Mouse (Mus musculus) liver, embryonic 15.5 days (tissue): Measurements from ENCODE around the gene Fsd1. TPM values are rescaled to one million over a fixed set of nuclear protein-coding genes. Genes with fewer than 3 reads are reported as not detected.

ENCODE experiments used
- ATAC-seq: fragments of 200-750 bp; cut with Nextera tagmentation; 2 replicates; pipeline ENCODE4 v1.8.0; 2017; ENCODE audit warnings: moderate number of reproducible peaks, mild to moderate bottlenecking, moderate library complexity; ENCODE audit not compliant: insufficient read depth
- H3K27ac ChIP-seq: fragments of 300-500 bp; sonication (generic); replicated peaks from 2 replicates; pipeline ENCODE4 v1.5.1; 2015; ENCODE audit warnings: mild to moderate bottlenecking, inconsistent platforms
- H3K27me3 ChIP-seq: fragments of 300-500 bp; sonication (generic); 2 replicates; pipeline ENCODE4 v1.6.1; 2015; ENCODE audit warnings: mild to moderate bottlenecking, inconsistent platforms
- H3K36me3 ChIP-seq: fragments of 300-500 bp; sonication (generic); replicated peaks from 2 replicates; pipeline ENCODE4 v1.6.1; 2015; ENCODE audit warnings: moderate library complexity, mild to moderate bottlenecking, inconsistent platforms
- H3K4me1 ChIP-seq: fragments of 300-500 bp; sonication (generic); replicated peaks from 2 replicates; pipeline ENCODE4 v1.6.1; 2015; ENCODE audit warnings: inconsistent platforms
- H3K4me2 ChIP-seq: fragments of 300-500 bp; sonication (generic); 2 replicates; pipeline ENCODE4 v1.6.1; 2015; ENCODE audit warnings: moderate library complexity, mild to moderate bottlenecking, inconsistent platforms
- H3K4me3 ChIP-seq: fragments of 300-500 bp; sonication (generic); replicated peaks from 2 replicates; pipeline ENCODE4 v1.5.1; 2015; ENCODE audit warnings: mild to moderate bottlenecking, inconsistent platforms
- H3K9ac ChIP-seq: fragments of 300-500 bp; sonication (generic); 2 replicates; pipeline ENCODE4 v1.6.1; 2015; ENCODE audit warnings: moderate library complexity, mild to moderate bottlenecking, inconsistent platforms
- H3K9me3 ChIP-seq: fragments of 300-500 bp; sonication (generic); replicated peaks from 2 replicates; pipeline ENCODE4 v1.6.1; 2016; ENCODE audit warnings: inconsistent platforms
- WGBS: fragments of 180-500 bp; shearing (Covaris S2); methylation state at CpG from one replicate; pipeline ENCODE4 v1.1.7; 2015; ENCODE audit warnings: mixed read lengths; ENCODE audit not compliant: insufficient replicate concordance; 5-methylcytosine and 5-hydroxymethylcytosine counted together
- polyA plus RNA-seq: library from polyadenylated mRNA; unstranded; fragments of >200 nt; fragmentation: Nextera tagmentation; extraction: Ambion mirVana; gene quantifications from 2 replicates; pipeline ENCODE4 v1.2.1, GENCODE M21; 2015

Fsd1 gene
- polyA plus RNA-seq, 1 experiment from 2014 or later, result 0.13 TPM

DNA sequence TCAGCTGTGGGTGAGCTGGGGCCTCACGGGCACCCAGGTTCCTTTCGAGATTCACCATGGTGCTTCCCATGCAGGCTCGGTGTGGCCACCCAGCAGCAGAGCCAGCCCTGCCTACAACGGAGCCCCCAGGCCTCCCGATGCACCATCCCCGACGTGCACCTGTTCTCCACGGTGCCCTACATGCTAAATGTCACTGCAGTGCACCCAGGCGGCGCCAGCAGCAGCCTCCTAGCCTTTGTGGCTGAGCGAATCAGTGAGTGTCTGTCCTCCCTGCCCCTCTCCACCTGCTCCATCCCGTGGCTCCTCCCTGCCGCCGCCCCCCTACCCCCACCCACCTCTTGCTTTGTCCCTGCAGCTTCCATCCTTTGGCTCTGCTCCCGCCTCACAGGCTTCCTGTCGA is 32.1 kb upstream of the Fsd1 start:
- no peak for ATAC-seq
- Histone ChIP-seq H3K36me3 (no peaks in the 10 kb centered on the region), H3K27ac (no peak overlapping the region), H3K4me3 (no peak overlapping the region), H3K4me1 (peaks cover 37% of the 10 kb centered on the region), H3K9ac (no peak overlapping the region), H3K4me2 (peak overlapping the region; percentile 13; the same call in 1 of the 2 replicates), H3K9me3 (no peaks in the 10 kb centered on the region), H3K27me3 (peaks cover 8% of the 10 kb centered on the region; the same call in 1 of the 2 replicates)
- 50% methylated on average over 16 of the region's 16 CpGs for WGBS

DNA sequence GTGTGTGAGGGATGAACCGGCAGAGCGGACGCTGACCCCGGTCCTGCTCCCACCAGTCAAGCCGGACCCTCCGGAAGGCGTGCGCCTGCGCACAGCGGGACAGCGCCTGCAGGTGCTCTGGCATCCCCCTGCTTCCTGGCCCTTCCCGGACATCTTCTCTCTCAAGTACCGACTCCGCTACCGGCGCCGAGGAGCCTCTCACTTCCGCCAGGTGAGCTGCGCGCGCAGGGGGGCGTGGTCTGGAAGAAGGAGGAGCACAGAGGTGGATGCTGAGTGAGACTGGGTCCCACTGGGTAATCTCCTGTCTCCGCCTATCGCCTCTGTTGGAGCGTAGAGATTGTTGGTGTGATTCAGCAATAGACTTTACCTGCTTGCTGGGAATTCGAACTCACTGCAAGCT is 30.2 kb upstream of the Fsd1 start:
- Histone ChIP-seq H3K9ac (peak overlapping the region; percentile 54), H3K9me3 (no peaks in the 10 kb centered on the region), H3K4me2 (peak overlapping the region; percentile 84), H3K27me3 (peaks cover 8% of the 10 kb centered on the region; the same call in 1 of the 2 replicates), H3K4me3 (peak overlapping the region; percentile 63), H3K27ac (no peak overlapping the region), H3K4me1 (peaks cover 49% of the 10 kb centered on the region), H3K36me3 (peaks cover 6% of the 10 kb centered on the region; the same call in 1 of the 2 replicates)
- ATAC-seq, result no peak
- 13% methylated on average over 26 of the region's 26 CpGs for WGBS

DNA sequence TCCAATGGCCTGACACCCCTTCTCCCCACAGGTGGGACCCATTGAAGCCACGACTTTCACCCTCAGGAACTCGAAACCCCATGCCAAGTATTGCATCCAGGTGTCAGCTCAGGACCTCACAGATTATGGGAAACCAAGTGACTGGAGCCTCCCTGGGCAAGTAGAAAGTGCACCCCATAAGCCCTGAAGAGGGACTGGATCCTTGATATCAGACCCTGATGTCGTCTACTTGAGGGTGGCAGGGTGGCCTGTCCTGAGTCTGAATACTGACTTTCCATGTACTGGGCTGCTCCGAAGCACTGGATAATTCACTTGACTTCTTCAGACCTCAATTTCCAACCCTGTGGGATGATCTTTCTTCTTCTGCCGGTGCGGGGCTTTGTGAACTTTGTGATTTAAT is 29.7 kb upstream of the Fsd1 start:
- Histone ChIP-seq H3K4me2 (peak overlapping the region; percentile 84), H3K27ac (no peak overlapping the region), H3K9ac (no peak overlapping the region), H3K27me3 (peaks cover 8% of the 10 kb centered on the region; the same call in 1 of the 2 replicates), H3K4me3 (peak overlapping the region; percentile 63), H3K4me1 (peaks cover 49% of the 10 kb centered on the region), H3K36me3 (peaks cover 11% of the 10 kb centered on the region), H3K9me3 (no peaks in the 10 kb centered on the region)
- WGBS, result 38% methylated on average over 6 of the region's 6 CpGs
- ATAC-seq, result no peak

DNA sequence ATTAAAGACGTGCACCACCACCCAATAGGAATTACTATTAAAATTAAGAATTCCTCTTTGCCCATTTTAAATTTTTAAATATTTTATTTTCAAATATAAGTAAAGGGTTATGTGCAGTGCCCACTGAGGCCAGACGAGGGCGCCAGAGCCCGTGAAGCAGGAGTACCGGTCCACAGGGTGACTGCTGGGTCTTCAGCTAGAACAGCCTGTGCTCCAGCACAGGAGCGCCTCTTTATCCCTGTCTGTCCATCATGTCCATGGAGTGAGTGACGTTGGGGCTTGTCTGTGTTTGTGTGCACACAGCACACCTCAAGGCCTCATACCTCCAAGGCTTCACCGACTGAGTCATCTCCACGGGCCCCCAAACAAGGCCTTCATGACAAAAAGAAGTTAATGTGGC is 29.1 kb upstream of the Fsd1 start:
- H3K9me3 ChIP-seq, result no peaks in the 10 kb centered on the region
- H3K4me3 ChIP-seq, result no peak overlapping the region
- no peak for ATAC-seq
- H3K36me3 ChIP-seq, result peaks cover 17% of the 10 kb centered on the region
- H3K9ac ChIP-seq, result no peak overlapping the region
- peaks cover 8% of the 10 kb centered on the region; the same call in 1 of the 2 replicates for H3K27me3 ChIP-seq
- H3K4me1 ChIP-seq, result peaks cover 49% of the 10 kb centered on the region
- WGBS, result 16% methylated on average over 9 of the region's 9 CpGs
- no peak overlapping the region for H3K4me2 ChIP-seq
- no peak overlapping the region for H3K27ac ChIP-seq

- peak overlapping the region; percentile 78 for H3K4me3 ChIP-seq
- peaks cover 51% of the 10 kb centered on the region for H3K4me1 ChIP-seq
- WGBS, result 71% methylated on average over 13 of the region's 13 CpGs
These were observed 28.4 kb upstream of the Fsd1 start for GRCm38 (mm10) chr17:55957726-55958583.

GRCm38 (mm10) chr17:55958584-55958886 is 27.8 kb upstream of the Fsd1 start:
- Histone ChIP-seq H3K27ac (peak overlapping the region; percentile 95), H3K36me3 (peaks cover 19% of the 10 kb centered on the region), H3K9ac (peak overlapping the region; percentile 65), H3K4me2 (peak overlapping the region; percentile 75), H3K27me3 (peaks cover 8% of the 10 kb centered on the region; the same call in 1 of the 2 replicates), H3K4me1 (peaks cover 52% of the 10 kb centered on the region), H3K9me3 (no peaks in the 10 kb centered on the region), H3K4me3 (peak overlapping the region; percentile 78)
- 35% methylated on average over 2 of the region's 2 CpGs for WGBS
- ATAC-seq, result no peak

More at GRCm38 (mm10) chr17:55957726-55958583, 28.4 kb upstream of the Fsd1 start:
- Histone ChIP-seq H3K36me3 (peaks cover 19% of the 10 kb centered on the region), H3K27ac (peak overlapping the region; percentile 95), H3K9ac (peak overlapping the region; percentile 65), H3K27me3 (peaks cover 8% of the 10 kb centered on the region; the same call in 1 of the 2 replicates), H3K9me3 (no peaks in the 10 kb centered on the region), H3K4me2 (peak overlapping the region; percentile 75)
- no peak for ATAC-seq

- peak within 1 kb of the TSS; percentile 95 for H3K27ac ChIP-seq
- H3K27me3 ChIP-seq, result peaks cover 6% of the 10 kb centered on the region; the same call in 1 of the 2 replicates
- H3K4me1 ChIP-seq, result peaks cover 53% of the 10 kb centered on the region
- H3K9me3 ChIP-seq, result no peaks in the 10 kb centered on the region
- peak; percentile 90 for ATAC-seq
- H3K4me2 ChIP-seq, result peak within 1 kb of the TSS; percentile 75
- H3K36me3 ChIP-seq, result peaks cover 22% of the 10 kb centered on the region
- under 1% methylated on average over 46 of the region's 46 CpGs for WGBS
- H3K4me3 ChIP-seq, result peak within 1 kb of the TSS; percentile 78
- H3K9ac ChIP-seq, result peak within 1 kb of the TSS; percentile 65
These were observed 27.2 kb upstream of the Fsd1 start, which contains the start of gene Yju2 for GRCm38 (mm10) chr17:55958918-55959728. Gene Yju2, plus strand, starts transcription at chr17:55959099.

DNA sequence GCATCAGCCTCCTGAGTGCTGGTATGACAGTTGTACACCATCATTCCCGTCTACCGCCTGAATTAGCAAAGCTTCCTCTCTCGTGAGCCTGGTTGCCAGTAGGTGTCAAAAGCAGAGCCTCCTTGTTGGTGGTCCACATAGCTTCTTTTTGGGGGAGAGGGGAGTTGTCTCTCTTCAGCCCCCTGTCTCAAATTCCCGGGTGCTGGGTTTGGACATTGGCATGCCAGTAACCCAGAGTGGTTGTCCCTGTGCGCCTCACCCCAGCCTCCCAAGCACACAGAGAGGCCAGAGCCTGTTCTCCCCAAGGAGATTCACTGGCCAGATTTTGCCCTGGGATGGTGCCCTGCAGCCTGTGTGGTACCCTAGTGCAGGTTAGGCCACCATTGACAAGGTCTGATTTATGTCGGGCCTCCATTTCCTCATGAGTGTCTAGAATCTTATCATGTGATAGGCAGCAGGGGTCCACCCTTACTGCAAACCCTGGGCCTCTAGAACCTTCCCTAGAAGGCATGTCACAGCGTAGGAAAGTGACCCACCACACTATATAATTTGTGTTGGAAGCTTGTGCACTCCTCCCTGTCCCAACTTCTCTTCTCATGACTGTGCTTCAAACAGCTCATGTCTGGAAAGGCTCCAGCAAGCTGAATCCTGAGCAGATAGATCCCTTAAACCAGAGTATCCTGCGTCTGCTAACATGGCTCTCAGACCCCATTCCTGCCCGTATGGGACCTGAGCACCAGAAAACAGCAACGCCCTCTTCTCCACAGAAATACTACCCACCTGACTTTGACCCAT is 26.2 kb upstream of the Fsd1 start:
- Histone ChIP-seq H3K27ac (peak overlapping the region; percentile 95), H3K4me1 (peaks cover 49% of the 10 kb centered on the region)

DNA sequence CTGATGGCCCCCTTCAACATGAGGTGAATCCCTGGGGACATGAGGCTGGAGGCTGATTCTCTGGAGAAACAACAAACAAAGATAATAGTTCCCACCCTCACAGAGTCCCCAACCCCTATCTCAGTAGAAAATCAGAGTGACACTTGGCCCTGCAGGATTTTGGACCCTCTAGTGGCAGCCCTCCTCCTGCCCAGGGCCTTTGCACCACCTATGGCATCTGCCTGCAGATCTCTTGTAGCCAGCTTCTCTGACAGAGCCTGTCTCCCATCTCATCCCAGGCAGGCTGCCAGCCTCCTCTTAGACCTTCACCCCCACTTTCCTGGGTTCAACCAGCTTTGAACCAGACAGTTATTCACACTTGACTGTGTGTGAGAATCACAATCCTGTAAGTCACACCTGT is 25.5 kb upstream of the Fsd1 start:
- no peak overlapping the region for H3K9ac ChIP-seq
- no peak overlapping the region for H3K4me2 ChIP-seq
- ATAC-seq, result no peak
- no peaks in the 10 kb centered on the region for H3K27me3 ChIP-seq
- H3K4me3 ChIP-seq, result no peak overlapping the region
- H3K4me1 ChIP-seq, result peaks cover 46% of the 10 kb centered on the region
- no peak overlapping the region for H3K27ac ChIP-seq
- H3K36me3 ChIP-seq, result peaks cover 36% of the 10 kb centered on the region
- H3K9me3 ChIP-seq, result no peaks in the 10 kb centered on the region

More for the DNA sequence above, 26.2 kb upstream of the Fsd1 start:
- 54% methylated on average over 10 of the region's 10 CpGs for WGBS
- Histone ChIP-seq H3K9me3 (no peaks in the 10 kb centered on the region), H3K36me3 (peaks cover 32% of the 10 kb centered on the region), H3K27me3 (0 out of 2 replicates have a peak, but pooled peaks cover under 1% of the 10 kb centered on the region), H3K4me2 (peak overlapping the region; percentile 75), H3K4me3 (peak overlapping the region; percentile 78), H3K9ac (peak overlapping the region; percentile 65)
- ATAC-seq, result no peak

DNA sequence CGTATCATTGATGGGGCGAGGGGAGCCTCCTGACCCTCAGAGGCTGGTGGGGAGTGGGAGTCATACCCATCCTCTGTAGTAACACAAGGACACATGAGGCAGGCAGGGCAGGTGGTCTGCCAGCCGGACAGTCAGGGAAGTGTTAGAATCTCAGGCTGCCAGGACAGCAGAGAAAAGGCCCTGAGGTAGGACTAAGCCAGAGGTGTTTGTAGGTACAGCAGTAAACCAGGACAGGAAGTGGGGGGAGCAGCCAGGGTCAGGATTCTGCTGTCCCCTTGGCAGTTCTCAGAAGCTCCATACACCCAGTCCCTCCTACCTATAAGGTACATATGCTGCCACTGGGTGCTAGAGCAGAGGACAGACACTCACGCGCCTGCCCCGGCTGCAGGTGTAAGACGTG is 24.7 kb upstream of the Fsd1 start:
- Histone ChIP-seq H3K36me3 (peaks cover 45% of the 10 kb centered on the region), H3K27me3 (no peaks in the 10 kb centered on the region), H3K27ac (no peak overlapping the region), H3K4me2 (no peak overlapping the region), H3K9me3 (no peaks in the 10 kb centered on the region), H3K4me3 (no peak overlapping the region), H3K9ac (no peak overlapping the region), H3K4me1 (peaks cover 38% of the 10 kb centered on the region)
- no peak for ATAC-seq
- WGBS, result 87% methylated on average over 7 of the region's 7 CpGs
